Mouse (Mus musculus) thymus, postnatal 36 days (tissue): ENCODE measurements around the gene Tlr12.
"Not testable (repeated sequence)": the region's sequence is repeated elsewhere in the genome, so short reads cannot be mapped to it uniquely, and the experiment has no call there.

Experiments
- DNase-seq, 2 experiments: peaks; one replicate each; pipeline ENCODE4 v3.0.0; 2022; ENCODE audit warnings: mixed read lengths in 2 of 2

Tlr12 gene

GRCm38 (mm10) chr4:128618246-128618911 is at the start of gene Tlr12:
Gene Tlr12, minus strand, starts transcription at chr4:128618619.
- DNase-seq = peak; percentile 68 to 78

- DNase-seq = not testable (repeated sequence)
Observed at GRCm38 (mm10) chr4:128667195-128667594, 48.8 kb upstream of the Tlr12 start.

GRCm38 (mm10) chr4:128666362-128666761 is 47.9 kb upstream of the Tlr12 start:
- DNase-seq = not testable (repeated sequence)

- no peak for DNase-seq
Observed at GRCm38 (mm10) chr4:128664002-128664401, 45.6 kb upstream of the Tlr12 start.

GRCm38 (mm10) chr4:128661063-128661462 is 42.6 kb upstream of the Tlr12 start:
- no peak for DNase-seq

- no peak for DNase-seq
Observed at GRCm38 (mm10) chr4:128660196-128660595, 41.8 kb upstream of the Tlr12 start.

GRCm38 (mm10) chr4:128655446-128655845 is 37.0 kb upstream of the Tlr12 start:
- no peak for DNase-seq

GRCm38 (mm10) chr4:128654505-128655381 is 36.3 kb upstream of the Tlr12 start, which contains the start of gene Phc2:
Gene Phc2, plus strand, starts transcription at chr4:128654702.
- DNase-seq = peak; percentile 94 to 97

- DNase-seq = no peak
Observed at GRCm38 (mm10) chr4:128652584-128653298, 34.3 kb upstream of the Tlr12 start.

GRCm38 (mm10) chr4:128651530-128651929 is 33.1 kb upstream of the Tlr12 start:
- DNase-seq = no peak

GRCm38 (mm10) chr4:128648567-128649255 is 30.3 kb upstream of the Tlr12 start:
- no peak for DNase-seq

GRCm38 (mm10) chr4:128646762-128647161 is 28.3 kb upstream of the Tlr12 start:
- DNase-seq = no peak

GRCm38 (mm10) chr4:128645896-128646295 is 27.5 kb upstream of the Tlr12 start:
- no peak for DNase-seq

GRCm38 (mm10) chr4:128641766-128642717 is 23.6 kb upstream of the Tlr12 start:
- DNase-seq = no peak

- no peak for DNase-seq
Observed at GRCm38 (mm10) chr4:128638265-128638923, 20.0 kb upstream of the Tlr12 start.

- DNase-seq = no peak
Observed at GRCm38 (mm10) chr4:128637250-128637649, 18.8 kb upstream of the Tlr12 start.

GRCm38 (mm10) chr4:128635894-128636585 is 17.6 kb upstream of the Tlr12 start:
- DNase-seq = no peak

GRCm38 (mm10) chr4:128635451-128635850 is 17.0 kb upstream of the Tlr12 start:
- no peak for DNase-seq

GRCm38 (mm10) chr4:128621109-128621508 is 2.7 kb upstream of the Tlr12 start:
- no peak for DNase-seq

GRCm38 (mm10) chr4:128620572-128620971 is 2.2 kb upstream of the Tlr12 start:
- no peak for DNase-seq
